Mouse (Mus musculus) neutrophil, adult 65 days (primary cell): ENCODE data around the gene Col4a6. TPM values are rescaled to one million over a fixed set of nuclear protein-coding genes. Genes with fewer than 3 reads are reported as not detected.

Experiments used
- total RNA-seq: library from RNA; stranded (reverse); gene quantifications from 2 replicates; pipeline ENCODE4 v1.2.4, GENCODE M21; 2023

Gene Col4a6
- total RNA-seq, result not detected in 2 replicates

DNA sequence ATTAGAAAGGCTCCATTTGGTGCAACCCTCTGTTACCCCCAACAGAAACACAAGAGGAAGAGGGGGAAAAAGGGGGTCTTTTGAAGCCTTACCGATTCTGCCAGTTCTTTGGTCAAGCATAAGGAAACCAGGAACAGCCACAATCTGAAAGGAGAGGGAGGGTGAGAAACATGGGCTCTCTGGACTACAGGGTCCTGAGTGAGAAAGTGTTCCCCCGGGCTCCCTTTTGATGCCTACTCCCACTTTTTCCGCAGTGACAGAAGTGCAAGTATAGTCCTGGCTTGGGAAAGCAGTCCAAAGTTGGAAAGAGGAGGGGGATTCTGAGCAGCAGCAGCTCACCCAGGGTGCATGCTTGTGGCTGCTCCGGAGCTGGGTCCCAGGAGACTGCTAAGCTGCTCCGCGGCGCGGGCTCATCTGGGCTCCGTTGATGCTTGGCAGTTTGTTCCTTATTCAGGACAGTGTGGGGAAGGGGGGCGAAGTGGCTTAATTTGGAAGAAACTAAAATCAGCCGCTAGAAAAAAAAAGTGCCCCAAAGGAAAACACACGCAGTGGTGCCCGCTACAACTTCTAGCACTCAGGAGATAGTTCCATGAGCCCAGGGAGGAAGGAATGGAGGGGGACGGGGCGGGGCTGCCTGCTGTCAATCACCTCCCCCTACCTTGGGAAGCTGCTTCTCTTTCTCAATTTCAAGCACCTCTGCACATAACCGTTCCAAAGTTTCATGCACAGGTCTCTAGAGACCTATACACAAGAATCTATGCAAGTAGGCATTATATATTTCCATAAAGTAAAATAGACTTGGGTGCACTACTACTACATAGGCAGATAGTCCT lies at the start of gene Col4a6:
Gene Col4a6 (minus strand): TSS at position 607 of the 833 bp plus-strand sequence.

DNA sequence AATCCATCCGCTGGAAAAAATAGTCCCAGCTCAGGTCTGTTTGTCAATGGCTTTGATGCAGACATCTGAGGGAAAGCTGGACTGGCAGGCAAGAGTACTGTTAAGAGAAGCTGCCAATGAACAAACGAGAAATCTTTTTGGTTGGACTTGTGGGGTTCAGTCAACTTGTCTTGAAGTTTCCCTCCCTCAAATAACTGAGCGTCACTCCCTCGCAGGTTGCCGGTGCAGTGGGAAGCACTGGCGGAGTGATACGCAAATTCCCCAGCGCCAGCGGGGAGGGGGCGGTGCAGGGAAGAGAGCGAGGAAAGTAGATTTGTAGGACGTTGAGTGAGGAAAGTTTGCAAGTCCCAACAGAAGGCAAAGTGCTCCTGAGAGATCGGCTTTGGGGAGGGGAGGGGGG lies 1.2 kb upstream of the Col4a6 start, which contains the start of gene Col4a5:
Gene Col4a5 (plus strand): TSS at position 276 of the 400 bp plus-strand sequence.

Other genes with a start within 250 kb of the Col4a6 start
- not detected in 2 replicates for gene Col4a5, start 1.3 kb upstream of the Col4a6 start, total RNA-seq